26 mouse cellular contexts compared by ENCODE assay signal in genomic region chr4:64098247-64098646, GRCm38 (mm10).
"Had no signal": no experiment of that assay in that cellular context is flagged by ENCODE, and none has a peak within 500 bp of the region (broad histone marks: within the 10 kb centered on the region; RNA-seq: fewer than 3 reads in every experiment).

No protein-coding gene starts in this region.

- ATAC-seq: hindbrain, postnatal 0 days; intestine, embryonic 16.5 days; liver, embryonic 12.5 days had no signal

- H3K4me2 ChIP-seq: heart, embryonic 12.5 days; hindbrain, embryonic 13.5 days; hindbrain, embryonic 15.5 days; kidney, embryonic 15.5 days; limb, embryonic 13.5 days; limb, embryonic 15.5 days; liver, embryonic 12.5 days had no signal

- H3K4me3 ChIP-seq: gastrocnemius, adult 2 months; heart, embryonic 10.5 days; heart, embryonic 12.5 days; hindbrain, embryonic 10.5 days; hindbrain, embryonic 13.5 days; hindbrain, embryonic 15.5 days; kidney, embryonic 15.5 days; limb, embryonic 13.5 days; limb, embryonic 15.5 days; liver, embryonic 12.5 days had no signal

- DNase-seq: gastrocnemius, adult 2 months; gastrocnemius, postnatal 10 days; gastrocnemius, postnatal 25 days; heart, adult 18-20 months; heart, postnatal 10 days; heart, postnatal 4 days; kidney, adult 11 months; kidney, adult 2 months; kidney, adult 9 months; kidney, postnatal 14 days; kidney, postnatal 36 days; layer of hippocampus, adult 9-11 months; layer of hippocampus, postnatal 36 days; left cerebral cortex, postnatal 4 days had no signal

- H3K9me3 ChIP-seq: heart, embryonic 10.5 days; heart, embryonic 12.5 days; hindbrain, embryonic 10.5 days; hindbrain, embryonic 13.5 days; hindbrain, embryonic 15.5 days; kidney, embryonic 15.5 days; limb, embryonic 13.5 days; limb, embryonic 15.5 days; liver, embryonic 12.5 days had no signal

- H3K27ac ChIP-seq: gastrocnemius, adult 2 months; heart, embryonic 10.5 days; hindbrain, embryonic 10.5 days; hindbrain, embryonic 13.5 days; hindbrain, embryonic 15.5 days; hindbrain, postnatal 0 days; kidney, embryonic 15.5 days; kidney, postnatal 0 days; limb, embryonic 13.5 days; limb, embryonic 15.5 days; liver, embryonic 12.5 days had no signal

- H3K9ac ChIP-seq: heart, embryonic 12.5 days; hindbrain, embryonic 13.5 days; hindbrain, embryonic 15.5 days; kidney, embryonic 15.5 days; limb, embryonic 13.5 days; limb, embryonic 15.5 days; liver, embryonic 12.5 days had no signal

- H3K36me3 ChIP-seq: heart, embryonic 10.5 days; heart, embryonic 12.5 days; hindbrain, embryonic 10.5 days; hindbrain, embryonic 13.5 days; hindbrain, embryonic 15.5 days; kidney, embryonic 15.5 days; limb, embryonic 13.5 days; limb, embryonic 15.5 days; liver, embryonic 12.5 days had no signal

- H3K4me1 ChIP-seq: heart, embryonic 10.5 days; heart, embryonic 12.5 days; hindbrain, embryonic 10.5 days; hindbrain, embryonic 13.5 days; hindbrain, embryonic 15.5 days; kidney, embryonic 15.5 days; limb, embryonic 13.5 days; limb, embryonic 15.5 days; liver, embryonic 12.5 days had no signal

- H3K27me3 ChIP-seq: heart, embryonic 12.5 days; hindbrain, embryonic 13.5 days; hindbrain, embryonic 15.5 days; kidney, embryonic 15.5 days; limb, embryonic 13.5 days; limb, embryonic 15.5 days; liver, embryonic 12.5 days had no signal
